Mouse (Mus musculus) adrenal gland, adult 18-20 months (tissue): ENCODE measurements at regions not wholly inside any gene's neighbourhood (a gene's known extent, or its start where the extent isn't known, plus 50 kb on each side); places are given as distances from the start of the nearest gene placed in this dataset.

Experiments used
- DNase-seq, 2 experiments: peaks; one replicate each; pipeline ENCODE4 v3.0.0; 2021 to 2022; ENCODE audit warnings: low spot score in 2 of 2

GRCm38 (mm10) chr17:10001071-10001591 is 318.5 kb downstream of the Qk start:
- peak in 1 of 2 experiments; percentile 31 for DNase-seq

GRCm38 (mm10) chr17:9995321-9995720 is 324.3 kb downstream of the Qk start:
- DNase-seq, result peak in 1 of 2 experiments; percentile 14

GRCm38 (mm10) chr17:9990744-9991143 is 321.2 kb upstream of the Pabpc6 start:
- DNase-seq, result no peak

GRCm38 (mm10) chr17:9981273-9981672 is 311.8 kb upstream of the Pabpc6 start:
- no peak for DNase-seq

GRCm38 (mm10) chr17:9976866-9977421 is 307.4 kb upstream of the Pabpc6 start:
- DNase-seq, result no peak

- no peak for DNase-seq
Measured at GRCm38 (mm10) chr17:9975995-9976394, 306.5 kb upstream of the Pabpc6 start.

- DNase-seq, result no peak
Measured at GRCm38 (mm10) chr17:9975153-9975552, 305.6 kb upstream of the Pabpc6 start.

- DNase-seq, result no peak
Measured at GRCm38 (mm10) chr17:9967988-9968387, 298.5 kb upstream of the Pabpc6 start.

GRCm38 (mm10) chr17:9962893-9963436 is 293.4 kb upstream of the Pabpc6 start:
- no peak for DNase-seq

- no peak for DNase-seq
Measured at GRCm38 (mm10) chr17:9948985-9949667, 279.6 kb upstream of the Pabpc6 start.

- no peak for DNase-seq
Measured at GRCm38 (mm10) chr17:9947609-9948008, 278.1 kb upstream of the Pabpc6 start.

- no peak for DNase-seq
Measured at GRCm38 (mm10) chr17:9944513-9944912, 275.0 kb upstream of the Pabpc6 start.

GRCm38 (mm10) chr17:9942171-9942570 is 272.7 kb upstream of the Pabpc6 start:
- DNase-seq, result no peak

GRCm38 (mm10) chr17:9939576-9939975 is 270.1 kb upstream of the Pabpc6 start:
- no peak for DNase-seq

- no peak for DNase-seq
Measured at GRCm38 (mm10) chr17:9938426-9938825, 268.9 kb upstream of the Pabpc6 start.

- DNase-seq, result no peak
Measured at GRCm38 (mm10) chr17:9937211-9937610, 267.7 kb upstream of the Pabpc6 start.

- no peak for DNase-seq
Measured at GRCm38 (mm10) chr17:9932186-9932585, 262.7 kb upstream of the Pabpc6 start.

- DNase-seq, result no peak
Measured at GRCm38 (mm10) chr17:9931526-9931925, 262.0 kb upstream of the Pabpc6 start.

- no peak for DNase-seq
Measured at GRCm38 (mm10) chr17:9929448-9930088, 260.1 kb upstream of the Pabpc6 start.

GRCm38 (mm10) chr17:9927724-9928123 is 258.2 kb upstream of the Pabpc6 start:
- no peak for DNase-seq

- no peak for DNase-seq
Measured at GRCm38 (mm10) chr17:9926308-9926707, 256.8 kb upstream of the Pabpc6 start.

GRCm38 (mm10) chr17:9921326-9921725 is 251.8 kb upstream of the Pabpc6 start:
- DNase-seq, result no peak
